Mouse (Mus musculus) skeletal muscle tissue, adult 2 months (tissue): ENCODE results near the gene Cggbp1.

ENCODE experiments used
- DNase-seq: peaks from one replicate; pipeline ENCODE4 v3.0.0-alpha.2; 2012; ENCODE audit warnings: low read depth, low spot score

Cggbp1 gene

GRCm38 (mm10) chr16:64873416-64874305 lies 21.9 kb downstream of the Cggbp1 start:
- peak; percentile 58 for DNase-seq

- no peak for DNase-seq
Measured at GRCm38 (mm10) chr16:64875384-64875783, 23.6 kb downstream of the Cggbp1 start.

GRCm38 (mm10) chr16:64875822-64876221 lies 24.0 kb downstream of the Cggbp1 start:
- DNase-seq = no peak

GRCm38 (mm10) chr16:64876631-64877265 lies 25.0 kb downstream of the Cggbp1 start:
- DNase-seq = no peak

GRCm38 (mm10) chr16:64877314-64877713 lies 25.5 kb downstream of the Cggbp1 start:
- DNase-seq = no peak

GRCm38 (mm10) chr16:64878611-64879132 lies 26.9 kb downstream of the Cggbp1 start:
- DNase-seq = no peak

GRCm38 (mm10) chr16:64879735-64880134 lies 27.9 kb downstream of the Cggbp1 start:
- DNase-seq = no peak

- no peak for DNase-seq
Measured at GRCm38 (mm10) chr16:64880986-64881385, 29.2 kb downstream of the Cggbp1 start.

GRCm38 (mm10) chr16:64881442-64881841 lies 29.6 kb downstream of the Cggbp1 start:
- no peak for DNase-seq

GRCm38 (mm10) chr16:64883896-64884295 lies 32.1 kb downstream of the Cggbp1 start:
- no peak for DNase-seq

- no peak for DNase-seq
Measured at GRCm38 (mm10) chr16:64884420-64884838, 32.6 kb downstream of the Cggbp1 start.

- no peak for DNase-seq
Measured at GRCm38 (mm10) chr16:64885142-64885541, 33.3 kb downstream of the Cggbp1 start.

GRCm38 (mm10) chr16:64885547-64885946 lies 33.8 kb downstream of the Cggbp1 start:
- DNase-seq = no peak

GRCm38 (mm10) chr16:64889496-64889895 lies 37.7 kb downstream of the Cggbp1 start:
- no peak for DNase-seq

GRCm38 (mm10) chr16:64899084-64899483 lies 47.3 kb downstream of the Cggbp1 start:
- DNase-seq = no peak

- no peak for DNase-seq
Measured at GRCm38 (mm10) chr16:64903328-64903727, 51.5 kb downstream of the Cggbp1 start.

- no peak for DNase-seq
Measured at GRCm38 (mm10) chr16:64907112-64907511, 55.3 kb downstream of the Cggbp1 start.

GRCm38 (mm10) chr16:64908747-64909146 lies 57.0 kb downstream of the Cggbp1 start:
- no peak for DNase-seq
